33 mouse cellular contexts compared by ENCODE assay signal in genomic region chr5:137519691-137520550, GRCm38 (mm10). TPM values are rescaled to one million over a fixed set of nuclear protein-coding genes. Genes with fewer than 3 reads are reported as not detected.
DNase-seq lines count a peak whose midpoint lies in the region; ATAC-seq and TF ChIP-seq lines count a peak whose summit lies in the region.
"Had no signal": no experiment of that assay in that cellular context is flagged by ENCODE, and none has a peak within 500 bp of the region (broad histone marks: within the 10 kb centered on the region; RNA-seq: fewer than 3 reads in every experiment).

No protein-coding gene starts in this region.

- no peaks in the 10 kb centered on the region for H3K9me3 ChIP-seq in midbrain, embryonic 10.5 days (replicated peaks)
- H3K9me3 ChIP-seq in midbrain, postnatal 0 days (ENCODE audit: low read length), result no peaks in the 10 kb centered on the region
- H3K9me3 ChIP-seq in ES-E14 (ENCODE audit: control insufficient read depth, insufficient read depth, low read depth, low read length), result no peaks in the 10 kb centered on the region
- H3K9me3 ChIP-seq in limb, embryonic 12.5 days, result no peaks in the 10 kb centered on the region
- H3K9me3 ChIP-seq in hindbrain, embryonic 12.5 days (replicated peaks), result no peaks in the 10 kb centered on the region
- H3K9me3 ChIP-seq: embryonic facial prominence, embryonic 12.5 days; embryonic facial prominence, embryonic 15.5 days; forebrain, embryonic 12.5 days; forebrain, embryonic 15.5 days; G1E; heart, embryonic 13.5 days; hindbrain, embryonic 15.5 days had no signal

- no peak for TF ChIP-seq CTCF in midbrain, postnatal 0 days (IDR thresholded peaks at IDR 0.05)

- H3K36me3 ChIP-seq in midbrain, embryonic 10.5 days, result peaks cover 89% of the 10 kb centered on the region
- H3K36me3 ChIP-seq in midbrain, postnatal 0 days (ENCODE audit: insufficient read depth, low read length), result peaks cover 72% of the 10 kb centered on the region
- H3K36me3 ChIP-seq in ES-E14 (ENCODE audit: control insufficient read depth, insufficient read depth, low read length, poor library complexity, severe bottlenecking), result peaks cover 70% of the 10 kb centered on the region
- H3K36me3 ChIP-seq in limb, embryonic 12.5 days, result peaks cover 86% of the 10 kb centered on the region
- H3K36me3 ChIP-seq in hindbrain, embryonic 12.5 days, result peaks cover 70% of the 10 kb centered on the region

- H3K9ac ChIP-seq in midbrain, postnatal 0 days (replicated peaks; ENCODE audit: low read length, poor library complexity, severe bottlenecking), result no peak overlapping the region
- H3K9ac ChIP-seq in ES-E14 (ENCODE audit: insufficient read depth, low read depth, low read length, poor library complexity, severe bottlenecking), result 0 out of 2 replicates have a peak overlapping the region, but pooled peaks have one; percentile 6
- peak overlapping the region; percentile 23; the same call in 1 of the 2 replicates for H3K9ac ChIP-seq in limb, embryonic 12.5 days (replicated peaks)
- H3K9ac ChIP-seq in hindbrain, embryonic 12.5 days, result no peak overlapping the region
- H3K9ac ChIP-seq: embryonic facial prominence, embryonic 12.5 days; embryonic facial prominence, embryonic 15.5 days; forebrain, embryonic 12.5 days; forebrain, embryonic 15.5 days; heart, embryonic 13.5 days; hindbrain, embryonic 15.5 days had no signal

- WGBS in midbrain, embryonic 10.5 days, result 92% methylated on average over 27 of the region's 27 CpGs
- WGBS in midbrain, postnatal 0 days, result 90% methylated on average over 27 of the region's 27 CpGs
- 89% methylated on average over 27 of the region's 27 CpGs for whole genome bisulfite sequencing in limb, embryonic 12.5 days
- 93% methylated on average over 27 of the region's 27 CpGs for WGBS in hindbrain, embryonic 12.5 days

- H3K4me1 ChIP-seq in midbrain, embryonic 10.5 days, result peaks cover 23% of the 10 kb centered on the region
- no peaks in the 10 kb centered on the region for H3K4me1 ChIP-seq in midbrain, postnatal 0 days (ENCODE audit: insufficient read depth, low read length)
- H3K4me1 ChIP-seq in ES-E14 (ENCODE audit: control insufficient read depth in 2 of 2, insufficient read depth in 2 of 2, low read length in 2 of 2, poor library complexity in 1 of 2), result peaks cover 8 to 53% of the 10 kb centered on the region in 2 experiments
- H3K4me1 ChIP-seq in limb, embryonic 12.5 days (replicated peaks), result no peaks in the 10 kb centered on the region
- H3K4me1 ChIP-seq in hindbrain, embryonic 12.5 days, result 0 out of 2 replicates have a peak, but pooled peaks cover 12% of the 10 kb centered on the region

- peak overlapping the region; percentile 14; the same call in 1 of the 2 replicates for H3K4me3 ChIP-seq in midbrain, embryonic 10.5 days
- no peak overlapping the region for H3K4me3 ChIP-seq in midbrain, postnatal 0 days (ENCODE audit: low read depth, low read length)
- H3K4me3 ChIP-seq in ES-E14 (ENCODE audit: insufficient read depth in 1 of 2, low read depth in 1 of 2, low read length in 2 of 2, poor library complexity in 1 of 2, severe bottlenecking in 1 of 2), result no peak overlapping the region
- no peak overlapping the region for H3K4me3 ChIP-seq in limb, embryonic 12.5 days (replicated peaks)
- H3K4me3 ChIP-seq in hindbrain, embryonic 12.5 days, result no peak overlapping the region
- H3K4me3 ChIP-seq: embryonic facial prominence, embryonic 12.5 days; embryonic facial prominence, embryonic 15.5 days; forebrain, embryonic 12.5 days; forebrain, embryonic 15.5 days; heart, adult 2 months; heart, embryonic 13.5 days; hindbrain, embryonic 15.5 days had no signal

- peak; percentile 4 for DNase-seq in kidney, adult 11 months
- DNase-seq in kidney, adult 18-20 months, result no peak
- DNase-seq in midbrain, embryonic 10.5 days (ENCODE audit: low spot score), result no peak
- DNase-seq in midbrain, postnatal 0 days (ENCODE audit: low spot score), result no peak
- DNase-seq in ES-E14 (ENCODE audit: low read depth, low spot score), result no peak
- DNase-seq in ovary, postnatal 10 days (ENCODE audit: low spot score), result no peak
- DNase-seq: adrenal gland, postnatal 14 days; cerebellum, adult 11 months; cerebellum, adult 9-11 months; cerebellum, postnatal 25 days; gastrocnemius, postnatal 25 days; heart, adult 2 months; heart, postnatal 14 days; heart, postnatal 4 days had no signal

- no peak for ATAC-seq in midbrain, postnatal 0 days (ENCODE audit: low FRiP score)
- no peak for ATAC-seq in limb, embryonic 12.5 days (ENCODE audit: insufficient number of reproducible peaks, insufficient read depth, low FRiP score, low TSS enrichment, low read depth)
- no peak for ATAC-seq in hindbrain, embryonic 12.5 days (ENCODE audit: low FRiP score)
- ATAC-seq: CD4-positive, CD25-positive, alpha-beta regulatory T cell, adult 4 months; forebrain, embryonic 15.5 days; Patski had no signal

- no peaks in the 10 kb centered on the region for H3K27me3 ChIP-seq in midbrain, embryonic 10.5 days (ENCODE audit: low read depth, poor library complexity, severe bottlenecking)
- no peaks in the 10 kb centered on the region for H3K27me3 ChIP-seq in midbrain, postnatal 0 days (ENCODE audit: insufficient read depth, low read length)
- H3K27me3 ChIP-seq in limb, embryonic 12.5 days, result no peaks in the 10 kb centered on the region
- H3K27me3 ChIP-seq in hindbrain, embryonic 12.5 days, result no peaks in the 10 kb centered on the region
- H3K27me3 ChIP-seq: embryonic facial prominence, embryonic 12.5 days; embryonic facial prominence, embryonic 15.5 days; forebrain, embryonic 12.5 days; forebrain, embryonic 15.5 days; heart, embryonic 13.5 days; hindbrain, embryonic 15.5 days; Patski had no signal

- H3K4me2 ChIP-seq in midbrain, postnatal 0 days (ENCODE audit: low read depth, low read length, poor library complexity, severe bottlenecking), result no peak overlapping the region
- no peak overlapping the region for H3K4me2 ChIP-seq in limb, embryonic 12.5 days
- no peak overlapping the region for H3K4me2 ChIP-seq in hindbrain, embryonic 12.5 days (replicated peaks)
- H3K4me2 ChIP-seq: embryonic facial prominence, embryonic 12.5 days; embryonic facial prominence, embryonic 15.5 days; forebrain, embryonic 12.5 days; forebrain, embryonic 15.5 days; heart, embryonic 13.5 days; hindbrain, embryonic 15.5 days had no signal

- in situ Hi-C loops in ES-E14 (cut with MboI; ENCODE audit: low sequenced_read_pairs in 2 of 2, unreplicated experiment in 2 of 2), result no loop called here

- H3K27ac ChIP-seq in midbrain, embryonic 10.5 days (replicated peaks), result no peak overlapping the region
- H3K27ac ChIP-seq in midbrain, postnatal 0 days (ENCODE audit: low read depth, low read length), result no peak overlapping the region
- no peak overlapping the region for H3K27ac ChIP-seq in ES-E14 (ENCODE audit: insufficient read depth, low read depth, low read length, poor library complexity, severe bottlenecking)
- no peak overlapping the region for H3K27ac ChIP-seq in limb, embryonic 12.5 days
- no peak overlapping the region for H3K27ac ChIP-seq in hindbrain, embryonic 12.5 days
- H3K27ac ChIP-seq: embryonic facial prominence, embryonic 12.5 days; embryonic facial prominence, embryonic 15.5 days; forebrain, embryonic 12.5 days; forebrain, embryonic 15.5 days; heart, adult 2 months; heart, embryonic 13.5 days; hindbrain, embryonic 15.5 days had no signal

TF ChIP-seq in ES-E14, 5 proteins besides CTCF, POLR2A, EP300 and RAD21 (continues in another document):
- TF ChIP-seq CHD2 (IDR thresholded peaks at IDR 0.05; ENCODE audit: low read depth, low read length), result no peak
- no peak for TF ChIP-seq HCFC1 (IDR thresholded peaks at IDR 0.05; ENCODE audit: borderline replicate concordance, insufficient read depth, low read length)

RNA-seq across cellular contexts. Expression of gene Gigyf1, which starts 1.6 kb away (rescaled TPM):
- 15.1 and 16.4 TPM in 2 replicates for polyA plus RNA-seq in midbrain, embryonic 10.5 days (2016; fragmentation: Nextera tagmentation; extraction: Ambion mirVana)
- total RNA-seq in midbrain, postnatal 0 days (2014; rRNA removed), result 23.6 and 30.8 TPM in 2 replicates
- 16.3 and 17.8 TPM in 2 replicates for polyA plus RNA-seq in midbrain, postnatal 0 days (2015; fragmentation: Nextera tagmentation; extraction: Ambion mirVana)
- total RNA-seq in ES-E14 (2012; rRNA removed), result 24.7 and 40.3 TPM in 2 replicates
- polyA plus RNA-seq in limb, embryonic 12.5 days (2016; fragmentation: Nextera tagmentation; extraction: Ambion mirVana), result 17.0 and 17.7 TPM in 2 replicates
- polyA plus RNA-seq in hindbrain, embryonic 12.5 days (2016; fragmentation: Nextera tagmentation; extraction: Ambion mirVana), result 17.9 and 19.0 TPM in 2 replicates

RNA-seq across cellular contexts. Expression of gene Epo, which starts 13.1 kb away (rescaled TPM):
- polyA plus RNA-seq in midbrain, embryonic 10.5 days (2016; fragmentation: Nextera tagmentation; extraction: Ambion mirVana), result 2.6 and 5.5 TPM in 2 replicates
- total RNA-seq in midbrain, postnatal 0 days (2014; rRNA removed), result not detected in 2 replicates
- not detected in 2 replicates for polyA plus RNA-seq in midbrain, postnatal 0 days (2015; fragmentation: Nextera tagmentation; extraction: Ambion mirVana)
- total RNA-seq in ES-E14 (2012; rRNA removed), result 0.36 and 0.48 TPM in 2 replicates
- polyA plus RNA-seq in limb, embryonic 12.5 days (2016; fragmentation: Nextera tagmentation; extraction: Ambion mirVana), result 0.71 TPM in 1 of 2 replicates, not detected in the other
- not detected in 2 replicates for polyA plus RNA-seq in hindbrain, embryonic 12.5 days (2016; fragmentation: Nextera tagmentation; extraction: Ambion mirVana)
- total RNA-seq: adrenal gland, adult 18-20 months; adrenal gland, postnatal 14 days; adrenal gland, postnatal 4 days; common myeloid progenitor, adult 5-6 weeks; G1E; gastrocnemius, adult 8-10 months; gastrocnemius, postnatal 25 days; heart, adult 2 months; heart, postnatal 14 days; heart, postnatal 4 days had no signal
- polyA plus RNA-seq: C2C12; CD4-positive, CD25-positive, alpha-beta regulatory T cell, adult 4 months; cerebellum, adult 2 months; embryonic facial prominence, embryonic 15.5 days; forebrain, embryonic 15.5 days; G1E; gonadal fat pad, adult 2 months; heart, adult 2 months; heart, embryonic 13.5 days; heart, embryonic 16.5 days; hindbrain, embryonic 15.5 days; Patski had no signal

RNA-seq across cellular contexts. Expression of gene Gnb2, which starts 13.4 kb away (rescaled TPM):
- 400 and 414 TPM in 2 replicates for polyA plus RNA-seq in midbrain, embryonic 10.5 days (2016; fragmentation: Nextera tagmentation; extraction: Ambion mirVana)
- 1,154 and 1,456 TPM in 2 replicates for total RNA-seq in midbrain, postnatal 0 days (2014; rRNA removed)
- 590 and 632 TPM in 2 replicates for polyA plus RNA-seq in midbrain, postnatal 0 days (2015; fragmentation: Nextera tagmentation; extraction: Ambion mirVana)
- 259 and 297 TPM in 2 replicates for total RNA-seq in ES-E14 (2012; rRNA removed)
- 337 and 349 TPM in 2 replicates for polyA plus RNA-seq in limb, embryonic 12.5 days (2016; fragmentation: Nextera tagmentation; extraction: Ambion mirVana)
- 466 and 467 TPM in 2 replicates for polyA plus RNA-seq in hindbrain, embryonic 12.5 days (2016; fragmentation: Nextera tagmentation; extraction: Ambion mirVana)

RNA-seq across cellular contexts. Expression of gene Pop7, which starts 17.6 kb away (rescaled TPM):
- polyA plus RNA-seq in midbrain, embryonic 10.5 days (2016; fragmentation: Nextera tagmentation; extraction: Ambion mirVana), result 54.1 and 55.3 TPM in 2 replicates
- total RNA-seq in midbrain, postnatal 0 days (2014; rRNA removed), result 73.2 and 95.3 TPM in 2 replicates
- 91.5 and 95.6 TPM in 2 replicates for polyA plus RNA-seq in midbrain, postnatal 0 days (2015; fragmentation: Nextera tagmentation; extraction: Ambion mirVana)
- 35.7 and 41.7 TPM in 2 replicates for total RNA-seq in ES-E14 (2012; rRNA removed)
- 48.0 and 52.7 TPM in 2 replicates for polyA plus RNA-seq in limb, embryonic 12.5 days (2016; fragmentation: Nextera tagmentation; extraction: Ambion mirVana)
- 60.7 and 61.3 TPM in 2 replicates for polyA plus RNA-seq in hindbrain, embryonic 12.5 days (2016; fragmentation: Nextera tagmentation; extraction: Ambion mirVana)

RNA-seq across cellular contexts. Expression of gene Actl6b, which starts 33.4 kb away (rescaled TPM):
- 9.4 and 27.5 TPM in 2 replicates for polyA plus RNA-seq in midbrain, embryonic 10.5 days (2016; fragmentation: Nextera tagmentation; extraction: Ambion mirVana)
- total RNA-seq in midbrain, postnatal 0 days (2014; rRNA removed), result 248 and 270 TPM in 2 replicates
- 264 and 287 TPM in 2 replicates for polyA plus RNA-seq in midbrain, postnatal 0 days (2015; fragmentation: Nextera tagmentation; extraction: Ambion mirVana)
- not detected in 2 replicates for total RNA-seq in ES-E14 (2012; rRNA removed)
- polyA plus RNA-seq in limb, embryonic 12.5 days (2016; fragmentation: Nextera tagmentation; extraction: Ambion mirVana), result 0.68 TPM in 1 of 2 replicates, not detected in the other
- 103 and 108 TPM in 2 replicates for polyA plus RNA-seq in hindbrain, embryonic 12.5 days (2016; fragmentation: Nextera tagmentation; extraction: Ambion mirVana)
- total RNA-seq: common myeloid progenitor, adult 5-6 weeks; gastrocnemius, adult 8-10 months; gastrocnemius, postnatal 25 days; heart, adult 2 months; heart, postnatal 14 days; heart, postnatal 4 days had no signal
- polyA plus RNA-seq: C2C12; CD4-positive, CD25-positive, alpha-beta regulatory T cell, adult 4 months; G1E; heart, adult 2 months; Patski had no signal

Comparison
In these comparisons a context has a peak if more than half of its experiments do, and no peak if none do; other contexts are left out.
1. H3K9ac ChIP-seq: peak in ES-E14 (single experiment) and limb, embryonic 12.5 days (single experiment); none in midbrain, postnatal 0 days (single experiment) and hindbrain, embryonic 12.5 days (single experiment).